8 mouse cellular contexts compared by ENCODE assay signal in genomic region chr2:69275875-69276274, GRCm38 (mm10).
A peak's percentile ranks its signal among the peaks of the same experiment; 100 is the strongest.
DNase-seq lines count a peak whose midpoint lies in the region; ATAC-seq lines count a peak whose summit lies in the region.

No protein-coding gene starts in this region.

- H3K9ac ChIP-seq in hindbrain, embryonic 11.5 days (ENCODE audit: low read depth, low read length): no peak overlapping the region
- H3K9ac ChIP-seq in hindbrain, embryonic 16.5 days (ENCODE audit: low read depth, low read length): no peak overlapping the region
- H3K9ac ChIP-seq in kidney, embryonic 15.5 days: no peak overlapping the region

- H3K4me1 ChIP-seq in hindbrain, embryonic 11.5 days (replicated peaks; ENCODE audit: control insufficient read depth, insufficient read depth, low read length): no peaks in the 10 kb centered on the region
- H3K4me1 ChIP-seq in hindbrain, embryonic 16.5 days (ENCODE audit: control insufficient read depth, insufficient read depth, low read depth, low read length): no peaks in the 10 kb centered on the region
- H3K4me1 ChIP-seq in kidney, embryonic 15.5 days: no peaks in the 10 kb centered on the region

- DNase-seq in hindbrain, embryonic 11.5 days (ENCODE audit: low spot score): peak; percentile 33
- DNase-seq in A20 (ENCODE audit: low read depth, low spot score): peak; percentile 4
- peak; percentile 68 for DNase-seq in ZHBTc4 (ENCODE audit: low read depth, low spot score)
- no peak for DNase-seq in cerebellum, postnatal 36 days
- no peak for DNase-seq in cerebellum, adult 11-12 months
- no peak for DNase-seq in frontal cortex, postnatal 25 days (ENCODE audit: low spot score in 2 of 2)

- 9% methylated on average over 1 of the region's 1 CpGs for WGBS in hindbrain, embryonic 11.5 days
- 15% methylated on average over 1 of the region's 1 CpGs for WGBS in hindbrain, embryonic 16.5 days
- 2% methylated on average over 1 of the region's 1 CpGs for WGBS in kidney, embryonic 15.5 days

- no peaks in the 10 kb centered on the region for H3K27me3 ChIP-seq in hindbrain, embryonic 11.5 days (ENCODE audit: control insufficient read depth, insufficient read depth, low read length)
- H3K27me3 ChIP-seq in hindbrain, embryonic 16.5 days (replicated peaks; ENCODE audit: control insufficient read depth, insufficient read depth, low read length): no peaks in the 10 kb centered on the region
- no peaks in the 10 kb centered on the region for H3K27me3 ChIP-seq in kidney, embryonic 15.5 days

- no peak overlapping the region for H3K4me3 ChIP-seq in hindbrain, embryonic 11.5 days (ENCODE audit: low read depth, low read length)
- no peak overlapping the region for H3K4me3 ChIP-seq in hindbrain, embryonic 16.5 days (ENCODE audit: low read length)
- H3K4me3 ChIP-seq in kidney, embryonic 15.5 days (replicated peaks): no peak overlapping the region

- H3K36me3 ChIP-seq in hindbrain, embryonic 11.5 days (ENCODE audit: control insufficient read depth, insufficient read depth, low read length): no peaks in the 10 kb centered on the region
- no peaks in the 10 kb centered on the region for H3K36me3 ChIP-seq in hindbrain, embryonic 16.5 days (ENCODE audit: control insufficient read depth, insufficient read depth, low read length)
- no peaks in the 10 kb centered on the region for H3K36me3 ChIP-seq in kidney, embryonic 15.5 days

- 0 out of 2 replicates have a peak, but pooled peaks have one; percentile 14 for ATAC-seq in hindbrain, embryonic 11.5 days (ENCODE audit: low FRiP score)
- no peak for ATAC-seq in hindbrain, embryonic 16.5 days
- peak; percentile 60; the same call in 1 of the 2 replicates for ATAC-seq in kidney, embryonic 15.5 days (replicated peaks; ENCODE audit: low FRiP score)

- no peaks in the 10 kb centered on the region for H3K9me3 ChIP-seq in hindbrain, embryonic 11.5 days (ENCODE audit: control insufficient read depth, low read length)
- H3K9me3 ChIP-seq in hindbrain, embryonic 16.5 days (ENCODE audit: control insufficient read depth, low read length): no peaks in the 10 kb centered on the region
- H3K9me3 ChIP-seq in kidney, embryonic 15.5 days (replicated peaks): no peaks in the 10 kb centered on the region

- no peak overlapping the region for H3K4me2 ChIP-seq in hindbrain, embryonic 11.5 days (replicated peaks; ENCODE audit: low read depth, low read length)
- no peak overlapping the region for H3K4me2 ChIP-seq in hindbrain, embryonic 16.5 days (ENCODE audit: low read length)
- no peak overlapping the region for H3K4me2 ChIP-seq in kidney, embryonic 15.5 days

- no peak overlapping the region for H3K27ac ChIP-seq in hindbrain, embryonic 11.5 days (ENCODE audit: low read depth, low read length)
- H3K27ac ChIP-seq in hindbrain, embryonic 16.5 days (ENCODE audit: low read depth, low read length): no peak overlapping the region
- H3K27ac ChIP-seq in kidney, embryonic 15.5 days: no peak overlapping the region

Comparison
In these comparisons a context has a peak if more than half of its experiments do, and no peak if none do; other contexts are left out.
1. DNase-seq: peak in hindbrain, embryonic 11.5 days (single experiment), A20 (single experiment) and ZHBTc4 (single experiment); none in cerebellum, postnatal 36 days (0 of 2), cerebellum, adult 11-12 months (single experiment) and frontal cortex, postnatal 25 days (0 of 2).